Mouse (Mus musculus) kidney, postnatal 36 days (tissue): ENCODE results near the gene Gm45713.
"Not testable (repeated sequence)": the region's sequence is repeated elsewhere in the genome, so short reads cannot be mapped to it uniquely, and the experiment has no call there.

Experiments
- DNase-seq, 2 experiments: peaks; one replicate each; pipeline ENCODE4 v3.0.0; 2021 to 2022; ENCODE audit warnings: mixed read lengths in 2 of 2

Gm45713 gene

DNA sequence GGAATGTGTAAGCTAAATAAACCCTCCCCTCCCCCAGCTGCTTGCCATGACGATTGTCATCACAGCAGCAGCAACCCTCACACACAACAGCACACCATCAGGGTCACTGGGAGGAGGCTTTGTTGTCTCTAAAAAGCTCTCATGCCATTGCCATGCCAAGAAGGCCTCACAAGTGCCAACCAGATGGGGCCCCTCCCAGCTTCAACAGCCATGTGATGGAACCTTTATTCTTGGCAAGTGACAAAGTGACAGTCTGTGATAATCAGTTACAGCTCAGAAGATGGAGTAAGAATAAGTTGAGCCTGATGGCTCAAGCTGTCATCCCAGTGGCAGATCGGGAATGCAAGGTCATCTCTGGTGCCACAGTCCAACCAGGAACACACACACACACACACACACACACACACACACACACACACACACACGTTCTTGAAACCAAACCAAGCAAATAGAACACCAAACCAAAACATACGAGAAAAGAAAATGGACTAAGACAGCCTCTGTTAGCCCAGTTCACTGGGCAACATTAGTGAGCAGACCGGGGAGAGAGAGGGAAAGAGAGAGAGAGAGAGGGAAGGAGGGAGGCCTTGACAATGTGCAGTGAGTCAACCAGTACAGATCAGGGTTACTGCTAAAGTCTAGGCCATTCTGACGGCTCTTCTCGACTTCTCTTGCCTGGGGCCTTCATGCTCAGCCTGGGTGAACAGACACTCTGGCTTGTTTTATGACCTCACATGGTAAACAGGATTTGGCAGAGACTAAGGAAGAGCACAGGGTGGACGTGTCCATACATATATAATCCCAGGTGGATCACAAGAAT is 4.1 kb upstream of the Gm45713 start:
- no peak for DNase-seq

- no peak for DNase-seq
Measured at GRCm38 (mm10) chr7:45138403-45138802, 2.4 kb upstream of the Gm45713 start.

DNA sequence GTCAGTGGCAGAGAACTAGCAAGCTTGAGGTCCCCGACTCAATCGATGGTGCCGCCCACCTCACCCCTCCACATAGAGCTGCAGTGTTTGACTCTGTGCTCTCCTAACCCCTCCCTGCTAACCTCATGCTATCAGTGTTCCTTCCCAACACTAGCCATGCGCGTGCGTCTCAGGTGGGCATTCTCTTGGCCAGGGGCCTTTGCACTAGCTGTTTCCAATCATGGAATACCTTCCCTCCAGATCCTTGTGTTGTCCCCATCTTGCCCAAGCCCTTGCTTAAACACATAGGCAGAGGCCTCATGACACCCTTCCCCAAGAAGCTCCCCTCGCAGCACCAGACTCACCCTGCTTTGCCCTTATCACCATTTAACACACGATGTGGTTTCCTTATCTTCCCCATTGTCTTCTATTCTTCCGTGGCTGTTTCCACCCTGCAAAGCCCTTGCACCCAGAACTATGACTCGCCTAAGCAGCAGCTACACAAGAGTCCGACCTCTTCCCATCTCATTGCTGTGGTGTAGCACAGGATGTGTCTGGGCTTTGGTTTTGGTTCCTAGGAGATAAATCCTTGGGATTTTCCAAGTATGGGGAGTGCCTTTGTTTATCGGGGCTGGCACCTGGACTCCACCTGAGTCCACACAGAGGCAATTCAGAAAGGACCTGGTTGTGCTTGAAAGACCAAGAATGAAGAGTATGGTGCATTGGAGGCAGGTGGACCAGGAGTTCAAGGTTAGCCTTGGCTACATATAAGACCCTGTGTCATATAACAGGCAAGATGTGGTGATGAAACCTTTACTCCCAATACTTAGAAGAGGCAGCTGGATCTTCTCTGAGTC is 1.4 kb upstream of the Gm45713 start:
- no peak for DNase-seq

DNA sequence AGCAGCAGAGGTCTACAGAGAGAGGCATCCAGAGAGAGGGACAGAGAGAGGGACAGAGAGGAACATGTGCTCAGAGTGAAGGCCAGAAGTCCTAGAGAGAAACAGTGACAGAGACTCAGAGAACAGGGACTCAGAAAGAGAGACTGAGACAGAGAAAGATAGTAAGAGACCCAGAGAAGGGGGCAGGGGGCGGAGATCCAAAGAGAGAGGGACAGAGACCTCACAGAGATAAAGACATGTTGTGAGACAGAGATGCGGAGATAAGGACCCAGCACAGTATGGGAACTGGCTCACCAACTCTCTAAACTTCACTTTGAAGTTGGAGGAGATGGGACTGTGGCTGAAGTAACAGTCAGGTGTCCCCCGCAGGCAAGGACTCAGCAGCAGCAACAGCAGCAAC is 661 bp downstream of the Gm45713 start:
- DNase-seq, result no peak

DNA sequence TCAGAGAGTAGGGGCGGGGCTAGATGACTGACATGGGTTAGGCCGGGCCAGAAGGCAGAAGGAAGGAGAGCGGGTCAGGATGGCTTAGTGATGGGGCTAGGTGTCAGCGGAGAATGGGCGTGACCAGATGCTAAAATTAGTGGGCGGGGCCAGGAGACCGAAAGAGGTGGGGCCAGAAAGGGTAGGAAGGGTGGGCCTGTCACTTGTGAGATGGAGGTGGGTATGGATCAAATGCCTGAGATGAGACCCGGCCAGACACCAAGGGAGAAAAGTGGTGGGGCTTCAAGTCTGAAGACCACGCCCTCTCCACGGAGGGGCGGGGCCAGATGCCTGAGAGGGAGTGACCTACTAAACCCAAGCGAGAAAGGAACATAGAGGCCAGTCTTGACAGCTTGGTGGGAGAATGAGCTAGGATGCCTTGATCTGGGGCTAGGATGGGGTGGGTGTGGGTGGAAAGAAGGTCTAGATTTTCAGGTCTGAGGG is 1.4 kb downstream of the Gm45713 start:
- DNase-seq, result peak in 1 of 2 experiments; percentile 70

GRCm38 (mm10) chr7:45133446-45134159 is 2.4 kb downstream of the Gm45713 start:
- DNase-seq, result no peak

DNA sequence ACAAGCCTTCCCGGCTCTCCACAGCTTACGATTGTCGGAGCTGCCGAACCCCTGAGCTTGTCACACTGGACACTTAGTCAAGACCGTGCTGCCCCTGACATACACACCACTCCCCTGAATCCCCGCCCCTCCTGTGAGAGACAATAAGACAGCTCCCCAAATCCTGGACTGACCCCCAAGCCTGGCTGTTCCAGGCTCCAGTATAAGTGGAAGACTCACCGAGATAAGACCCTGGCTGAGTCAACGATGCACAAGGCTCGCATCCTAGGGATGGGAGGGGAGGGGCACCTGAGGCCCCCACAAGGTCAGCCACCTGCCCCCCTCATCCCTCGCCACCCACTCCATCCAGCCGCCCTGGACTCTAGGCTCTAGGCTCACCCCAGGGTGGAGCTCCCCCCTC is 4.2 kb downstream of the Gm45713 start:
- DNase-seq, result no peak

- no peak for DNase-seq
Measured at GRCm38 (mm10) chr7:45129776-45130512, 6.1 kb downstream of the Gm45713 start.

GRCm38 (mm10) chr7:45129318-45129717 is 6.7 kb downstream of the Gm45713 start:
- DNase-seq, result peak; percentile 52 to 71

GRCm38 (mm10) chr7:45128624-45129246 is 7.3 kb downstream of the Gm45713 start, which contains the start of gene Rpl13a:
Rpl13a (minus strand) TSS chr7:45128761.
- peak; percentile 98 to 99 for DNase-seq

DNA sequence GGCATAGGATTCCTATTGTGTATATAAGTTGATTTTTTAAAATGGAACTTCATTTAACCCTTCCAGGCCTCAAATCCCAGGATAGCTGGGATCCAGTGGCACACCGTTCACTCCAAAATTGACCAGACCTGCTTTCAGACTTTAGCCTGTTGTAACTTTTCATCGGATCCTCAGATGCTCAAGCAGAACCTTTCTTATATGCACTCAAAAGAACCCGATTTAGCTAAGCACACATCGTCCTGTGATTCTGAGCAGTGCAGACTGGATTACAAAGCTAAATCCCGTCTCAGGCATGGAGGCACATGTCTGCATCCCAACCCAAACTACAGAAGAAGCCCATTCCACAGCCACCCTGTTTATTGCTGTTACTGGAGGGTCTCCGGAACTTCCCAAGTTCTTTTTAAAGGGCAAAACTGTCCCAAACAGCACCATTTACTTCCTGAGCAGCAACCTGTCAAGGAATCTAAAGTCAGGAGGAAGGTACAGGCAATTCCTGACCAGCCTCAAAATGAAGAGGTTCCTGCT is 8.3 kb downstream of the Gm45713 start:
- no peak for DNase-seq

GRCm38 (mm10) chr7:45126844-45127699 is 9.0 kb downstream of the Gm45713 start:
- no peak for DNase-seq

DNA sequence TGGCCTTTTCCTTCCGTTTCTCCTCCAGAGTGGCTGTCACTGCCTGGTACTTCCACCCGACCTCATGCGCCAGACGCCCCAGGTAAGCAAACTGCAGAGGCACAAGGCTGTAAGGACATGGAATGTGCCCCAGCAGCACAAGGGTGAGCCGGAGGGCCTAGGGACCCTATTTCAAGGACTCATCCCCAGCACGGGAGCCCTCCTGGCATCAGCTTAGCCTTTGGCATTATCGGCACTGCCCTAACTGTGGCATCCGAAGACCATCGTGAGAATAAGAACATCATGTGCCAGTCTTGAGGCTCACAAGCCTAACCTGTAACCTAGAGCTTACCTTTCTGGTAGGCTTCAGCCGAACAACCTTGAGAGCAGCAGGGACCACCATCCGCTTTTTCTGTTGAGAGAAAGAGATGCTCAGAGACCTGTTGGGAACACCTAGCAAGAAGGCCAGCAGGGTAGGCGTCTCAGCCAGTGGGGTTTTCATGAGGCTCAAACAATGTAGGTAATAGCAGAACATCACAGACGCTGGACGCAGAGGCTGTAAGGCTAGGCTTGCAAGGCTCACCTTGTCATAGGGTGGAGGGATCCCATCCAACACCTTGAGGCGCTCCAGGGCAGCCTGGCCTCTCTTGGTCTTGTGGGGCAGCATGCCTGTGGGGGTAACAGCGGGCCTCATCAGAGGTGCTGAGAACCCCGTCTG is 9.7 kb downstream of the Gm45713 start:
- DNase-seq, result no peak

DNA sequence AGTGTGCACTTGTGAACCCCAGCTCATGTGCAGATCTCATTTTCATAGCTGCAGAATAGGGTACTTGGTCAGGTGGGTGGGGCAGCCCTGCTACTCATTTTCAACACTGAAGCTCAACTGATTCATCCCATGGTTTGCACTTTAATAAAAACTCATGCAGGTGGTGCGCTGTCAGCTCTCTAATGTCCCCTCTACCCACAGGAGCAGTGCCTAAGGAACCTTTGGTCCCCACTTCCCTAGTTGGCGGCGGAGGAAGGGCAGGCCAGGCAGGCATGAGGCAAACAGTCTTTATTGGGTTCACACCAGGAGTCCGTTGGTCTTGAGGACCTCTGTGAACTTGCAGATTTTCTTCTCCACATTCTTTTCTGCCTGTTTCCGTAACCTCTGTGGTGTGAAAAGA is 10.4 kb downstream of the Gm45713 start:
- DNase-seq, result not testable (repeated sequence)

DNA sequence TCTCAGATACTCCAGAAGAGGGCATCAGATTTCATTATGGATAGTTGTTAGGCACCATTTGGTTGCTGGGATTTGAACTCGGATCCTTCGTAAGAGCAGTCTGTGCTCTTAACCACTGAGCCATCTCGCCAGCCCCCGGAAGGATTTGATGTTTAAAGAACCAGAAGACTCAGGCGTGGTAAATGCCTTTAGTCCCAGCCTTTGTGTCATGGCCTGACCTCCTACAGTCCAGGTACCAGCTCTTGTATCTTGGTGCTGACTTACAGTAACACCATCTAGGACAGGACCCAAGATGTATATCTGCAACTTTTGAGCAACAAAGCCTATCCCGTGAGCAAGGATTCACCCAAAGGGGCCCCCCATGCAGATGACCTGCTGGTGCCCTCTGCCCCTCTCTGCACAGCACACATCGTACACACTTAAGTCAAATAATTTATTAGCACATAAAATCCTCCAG is 10.9 kb downstream of the Gm45713 start:
- DNase-seq, result no peak

DNA sequence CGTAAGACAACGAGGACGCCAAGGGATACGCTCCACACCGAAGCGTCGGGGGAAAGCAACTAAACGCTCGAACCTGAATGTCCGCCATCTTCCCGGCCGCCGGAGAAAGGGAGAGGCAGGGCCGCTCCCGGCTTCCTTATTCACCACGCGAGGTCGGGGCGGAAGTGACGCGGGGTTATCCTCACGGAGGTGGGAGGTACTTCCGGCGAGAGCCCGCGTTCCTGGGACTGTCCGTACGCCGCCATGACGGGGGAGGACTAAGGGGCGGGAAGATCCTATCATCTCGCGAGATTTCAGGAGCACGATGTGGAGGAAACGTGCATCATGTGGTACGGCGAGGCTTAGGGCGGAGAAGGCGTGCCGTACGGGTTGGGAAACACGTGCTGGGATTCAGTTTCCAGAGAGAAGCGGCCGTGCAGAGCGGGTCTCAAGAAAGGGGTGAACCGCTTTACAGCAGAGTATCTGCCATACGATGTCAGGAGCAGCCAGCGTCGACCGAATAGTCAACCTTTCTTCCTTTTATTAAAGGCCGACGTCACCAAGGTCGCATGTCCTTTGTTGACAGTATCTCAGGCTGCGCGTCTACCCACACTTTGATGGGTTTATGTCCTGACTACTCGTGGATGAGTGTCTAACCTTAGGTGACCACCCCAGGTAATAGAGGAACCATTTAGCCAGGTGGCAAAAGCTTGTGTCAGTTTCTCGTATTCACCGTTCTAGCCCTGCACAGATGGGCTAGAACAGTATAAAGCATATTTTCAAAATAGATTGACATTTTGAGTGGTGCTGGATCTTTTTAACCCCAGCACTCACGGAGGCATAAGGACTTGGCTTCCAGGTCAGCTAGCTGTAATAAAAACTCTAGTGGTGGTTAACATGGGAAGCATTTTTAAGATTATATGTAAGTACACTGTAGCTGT is 11.5 kb downstream of the Gm45713 start, which contains the start of gene Rps11:
Gene Rps11, minus strand, starts transcription at position 216 of the 920 bp plus-strand sequence.
- DNase-seq, result peak; percentile 99

- peak; percentile 35 to 68 for DNase-seq
Measured at GRCm38 (mm10) chr7:45123186-45123570, 12.9 kb downstream of the Gm45713 start.

DNA sequence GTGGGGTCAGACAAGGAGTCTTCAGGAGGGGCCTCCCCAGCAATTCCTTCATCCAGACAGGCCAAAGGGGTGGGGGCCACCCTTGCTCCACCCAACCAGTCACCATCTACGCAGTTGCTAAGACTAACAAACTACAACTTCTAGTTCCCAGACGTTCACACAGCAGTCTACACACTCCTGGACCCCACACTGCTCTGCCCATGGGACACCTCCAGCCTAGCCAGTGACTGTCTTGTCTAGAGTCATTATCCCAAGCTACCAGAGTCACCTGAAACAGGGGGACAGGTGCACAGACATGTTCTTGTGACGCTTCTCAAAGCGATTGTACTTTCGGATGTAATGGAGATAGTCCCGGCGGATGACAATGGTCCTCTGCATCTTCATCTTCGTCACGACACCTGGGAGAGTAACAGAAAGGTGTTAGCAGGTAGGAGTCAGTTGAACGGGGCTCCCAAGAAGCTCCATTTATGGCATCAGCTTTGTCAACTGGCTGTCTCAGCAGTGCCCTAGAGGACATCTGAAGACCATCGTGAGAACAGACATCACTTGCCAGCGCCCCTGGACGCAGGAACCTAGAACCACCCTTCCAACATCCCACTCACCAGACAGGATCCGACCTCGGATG is 13.4 kb downstream of the Gm45713 start:
- DNase-seq, result no peak
